Mouse (Mus musculus) neural tube, embryonic 12.5 days (tissue): ENCODE results near the gene 7420426K07Rik. TPM values are rescaled to one million over a fixed set of nuclear protein-coding genes. Genes with fewer than 3 reads are reported as not detected.

Experiments
- ATAC-seq: fragments of 200-750 bp; cut with Nextera tagmentation; 2 replicates; pipeline ENCODE4 v1.8.0; 2017; ENCODE audit warnings: low read depth, mild to moderate bottlenecking, moderate TSS enrichment, moderate library complexity; ENCODE audit not compliant: low FRiP score
- H3K27ac ChIP-seq: fragments of 300-500 bp; sonication (generic); 2 replicates; pipeline ENCODE4 v1.5.1; 2016
- H3K27me3 ChIP-seq: fragments of 300-500 bp; sonication (generic); replicated peaks from 2 replicates; pipeline ENCODE4 v1.6.1; 2016; ENCODE audit warnings: mild to moderate bottlenecking
- H3K36me3 ChIP-seq: fragments of 300-500 bp; sonication (generic); 2 replicates; pipeline ENCODE4 v1.6.1; 2016; ENCODE audit warnings: mild to moderate bottlenecking
- H3K4me1 ChIP-seq: fragments of 300-500 bp; sonication (generic); 2 replicates; pipeline ENCODE4 v1.6.1; 2016
- H3K4me2 ChIP-seq: fragments of 300-500 bp; sonication (generic); replicated peaks from 2 replicates; pipeline ENCODE4 v1.6.1; 2016; ENCODE audit warnings: mild to moderate bottlenecking
- H3K4me3 ChIP-seq: fragments of 300-500 bp; sonication (generic); 2 replicates; pipeline ENCODE4 v1.5.1; 2016
- H3K9ac ChIP-seq: fragments of 300-500 bp; sonication (generic); 2 replicates; pipeline ENCODE4 v1.6.1; 2016; ENCODE audit warnings: mild to moderate bottlenecking
- H3K9me3 ChIP-seq: fragments of 300-500 bp; sonication (generic); 2 replicates; pipeline ENCODE4 v1.6.1; 2016; ENCODE audit warnings: mild to moderate bottlenecking
- WGBS: fragments of 180-500 bp; shearing (Covaris S2); methylation state at CpG from one replicate; pipeline ENCODE4 v1.1.7; 2016; 5-methylcytosine and 5-hydroxymethylcytosine counted together
- polyA plus RNA-seq: library from polyadenylated mRNA; unstranded; fragments of >200 nt; fragmentation: Nextera tagmentation; extraction: Ambion mirVana; gene quantifications from 2 replicates; pipeline ENCODE4 v1.2.1, GENCODE M21; 2016

Gene 7420426K07Rik
- polyA plus RNA-seq, 1 experiment from 2014 or later, result not detected

- under 1% methylated on average over 40 of the region's 40 CpGs for whole genome bisulfite sequencing
- Histone ChIP-seq H3K9ac (no peak overlapping the region), H3K9me3 (no peaks in the 10 kb centered on the region)
Observed at GRCm38 (mm10) chr9:98952171-98953050, 49.5 kb downstream of the 7420426K07Rik start.

GRCm38 (mm10) chr9:98953291-98953690 is 50.4 kb downstream of the 7420426K07Rik start:
- Histone ChIP-seq H3K9ac (no peak overlapping the region), H3K27ac (no peak overlapping the region), H3K36me3 (no peaks in the 10 kb centered on the region), H3K4me1 (peaks cover 35% of the 10 kb centered on the region), H3K4me2 (no peak overlapping the region), H3K4me3 (no peak overlapping the region), H3K9me3 (no peaks in the 10 kb centered on the region), H3K27me3 (peaks cover 83% of the 10 kb centered on the region)
- 3% methylated on average over 4 of the region's 4 CpGs for WGBS
- no peak for ATAC-seq

More at GRCm38 (mm10) chr9:98952171-98953050, 49.5 kb downstream of the 7420426K07Rik start:
- no peak overlapping the region for H3K4me3 ChIP-seq
- H3K4me1 ChIP-seq, result peaks cover 35% of the 10 kb centered on the region
- peak overlapping the region; percentile 17; the same call in 1 of the 2 replicates for H3K4me2 ChIP-seq
- ATAC-seq, result no peak
- H3K36me3 ChIP-seq, result no peaks in the 10 kb centered on the region
- peaks cover 81% of the 10 kb centered on the region for H3K27me3 ChIP-seq
- H3K27ac ChIP-seq, result no peak overlapping the region

GRCm38 (mm10) chr9:98953830-98954229 is 50.9 kb downstream of the 7420426K07Rik start:
- no peak overlapping the region for H3K4me2 ChIP-seq
- no peaks in the 10 kb centered on the region for H3K36me3 ChIP-seq
- 3% methylated on average over 9 of the region's 9 CpGs for WGBS
- no peak for ATAC-seq
- no peak overlapping the region for H3K4me3 ChIP-seq
- no peak overlapping the region for H3K27ac ChIP-seq
- peaks cover 35% of the 10 kb centered on the region for H3K4me1 ChIP-seq
- no peaks in the 10 kb centered on the region for H3K9me3 ChIP-seq
- H3K27me3 ChIP-seq, result peaks cover 84% of the 10 kb centered on the region
- H3K9ac ChIP-seq, result no peak overlapping the region

Other genes with a start within 250 kb of the 7420426K07Rik start
- gene Prr23a1, start 60.6 kb upstream of the 7420426K07Rik start, polyA plus RNA-seq, result not detected in 2 replicates
- gene Prr23a2, start 46.6 kb upstream of the 7420426K07Rik start, polyA plus RNA-seq, result not detected in 2 replicates
- 0.15 TPM in 1 of 2 replicates, not detected in the other for gene Prr23a3, start 38.4 kb upstream of the 7420426K07Rik start, polyA plus RNA-seq
- gene Foxl2, start 52.2 kb downstream of the 7420426K07Rik start, polyA plus RNA-seq, result 0.73 and 1.2 TPM in 2 replicates
- gene Faim, start 83.3 kb downstream of the 7420426K07Rik start, polyA plus RNA-seq, result 81.7 and 93.4 TPM in 2 replicates
- not detected in 2 replicates for gene Gm1123, start 132.6 kb downstream of the 7420426K07Rik start, polyA plus RNA-seq
- 2.3 TPM in 2 replicates for gene Pik3cb, start 237.5 kb downstream of the 7420426K07Rik start, polyA plus RNA-seq